Mouse (Mus musculus): ENCODE data around the gene Rpl10a.
"Not testable (repeated sequence)": the region's sequence is repeated elsewhere in the genome, so short reads cannot be mapped to it uniquely, and the experiment has no call there.

Gene Rpl10a

DNA sequence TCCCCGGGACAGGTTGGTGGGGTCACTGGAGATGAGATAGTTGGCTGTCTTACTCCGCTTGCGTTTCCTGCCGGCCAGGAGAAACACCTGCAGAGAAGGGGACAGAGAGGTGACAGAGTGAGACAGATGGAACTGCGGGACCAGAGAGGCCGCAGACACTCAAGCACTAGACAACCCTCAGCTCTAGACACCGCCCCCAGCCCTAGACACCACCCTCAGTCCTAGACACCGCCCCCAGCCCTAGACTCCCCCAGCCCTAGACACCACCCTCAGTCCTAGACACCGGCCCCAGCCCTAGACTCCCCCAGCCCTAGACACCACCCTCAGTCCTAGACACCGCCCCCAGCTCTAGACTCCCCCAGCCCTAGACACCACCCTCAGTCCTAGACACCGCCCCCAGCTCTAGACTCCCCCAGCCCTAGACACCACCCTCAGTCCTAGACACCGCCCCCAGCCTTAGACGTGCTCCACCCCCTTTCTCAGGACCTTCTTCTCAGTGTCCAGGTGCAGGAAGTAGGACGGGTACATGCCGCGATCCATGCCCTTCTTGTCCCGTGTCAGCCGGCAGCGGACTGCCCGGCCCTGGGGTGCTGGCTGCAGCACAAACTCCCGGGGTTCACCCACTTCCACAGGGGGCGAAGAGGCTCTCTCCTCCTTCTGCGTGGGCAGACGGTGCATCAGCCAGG is 30.4 kb downstream of the Rpl10a start:
- not testable (repeated sequence) for DNase-seq (ENCODE audit: extremely low read depth, low read depth)

DNA sequence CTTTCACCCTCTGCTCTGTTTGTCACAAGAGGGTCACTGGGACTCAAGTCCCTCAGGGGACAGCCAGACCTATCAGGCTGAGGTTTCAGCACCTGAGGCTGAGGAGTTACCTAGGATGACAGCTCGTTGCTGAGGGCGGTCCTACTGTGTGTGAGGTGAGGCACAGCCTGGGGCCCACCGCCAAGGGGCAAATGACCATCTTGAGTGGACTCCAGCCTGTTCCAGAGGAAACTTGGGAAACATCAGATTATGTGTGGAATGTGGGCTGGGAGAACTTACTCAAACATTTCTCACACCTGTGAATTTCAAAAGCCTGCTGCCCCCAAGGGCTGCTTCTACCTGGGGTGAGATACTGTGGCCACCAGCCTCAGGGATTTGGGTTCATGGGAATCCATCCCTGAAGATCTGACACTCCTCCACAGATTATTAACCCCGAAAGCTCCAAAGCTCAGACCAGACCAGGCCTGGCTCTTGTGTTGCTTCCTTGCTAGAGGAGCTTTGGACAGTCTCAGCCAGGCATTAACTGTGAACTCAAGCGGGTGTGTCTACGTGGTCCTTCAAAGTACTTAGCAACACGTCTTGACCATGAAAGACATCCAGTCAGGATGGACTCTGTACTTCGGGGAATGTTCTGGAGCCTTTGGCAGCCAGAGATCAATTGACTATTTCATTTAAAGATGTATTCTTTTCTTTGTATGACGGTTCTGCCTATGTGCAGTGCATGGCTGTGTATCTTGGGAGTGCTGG is 32.4 kb downstream of the Rpl10a start:
- no peak for DNase-seq (ENCODE audit: extremely low read depth, low read depth)

DNA sequence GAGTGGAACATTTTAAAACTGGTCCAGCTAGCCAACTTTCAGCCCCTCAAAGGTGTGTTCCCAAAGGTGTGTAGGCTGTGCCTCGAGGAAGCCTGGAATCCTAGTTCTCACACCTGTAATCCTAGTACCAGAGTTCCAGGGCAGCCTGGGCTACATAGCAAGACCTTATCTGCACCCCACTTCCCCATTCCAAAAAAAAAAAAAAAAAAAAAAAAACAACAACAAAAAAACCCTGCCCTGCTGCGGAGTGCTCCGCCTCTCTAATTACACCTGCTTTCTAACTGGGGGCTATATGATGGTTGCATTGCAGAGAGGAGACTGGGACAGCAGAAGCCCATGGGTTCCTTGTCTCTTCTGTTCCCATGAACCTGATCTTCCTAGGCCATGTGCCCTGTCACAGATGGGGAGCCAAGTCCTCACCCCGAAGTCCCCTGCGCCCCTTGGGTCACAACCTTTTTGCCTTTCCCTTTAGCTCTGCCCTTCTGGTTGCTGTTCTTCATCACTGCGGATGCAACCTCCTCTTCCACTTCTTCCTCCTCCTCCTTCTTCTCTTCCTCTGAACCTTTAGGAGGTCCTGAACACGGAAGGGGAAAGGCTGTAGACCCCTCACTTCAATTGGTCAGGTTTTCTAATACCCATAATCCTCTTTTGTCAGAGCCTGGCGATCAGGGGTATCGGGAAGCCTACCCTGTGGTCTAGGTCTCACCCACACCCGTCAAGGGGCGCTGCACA is 33.8 kb downstream of the Rpl10a start:
- DNase-seq (ENCODE audit: extremely low read depth, low read depth), result no peak

- no peak for DNase-seq (ENCODE audit: extremely low read depth, low read depth)
These were observed 34.5 kb downstream of the Rpl10a start for GRCm38 (mm10) chr17:28362653-28363292.

- DNase-seq (ENCODE audit: extremely low read depth, low read depth), result no peak
These were observed 35.2 kb downstream of the Rpl10a start for GRCm38 (mm10) chr17:28363507-28363906.

GRCm38 (mm10) chr17:28365122-28365521 is 36.9 kb downstream of the Rpl10a start, which contains the start of gene Tulp1:
Tulp1 (minus strand) TSS chr17:28365222.
- DNase-seq (ENCODE audit: extremely low read depth, low read depth), result no peak

- no peak for DNase-seq (ENCODE audit: extremely low read depth, low read depth)
These were observed 40.2 kb downstream of the Rpl10a start for GRCm38 (mm10) chr17:28368449-28368848.

GRCm38 (mm10) chr17:28369056-28369455 is 40.8 kb downstream of the Rpl10a start:
- DNase-seq (ENCODE audit: extremely low read depth, low read depth), result no peak

DNA sequence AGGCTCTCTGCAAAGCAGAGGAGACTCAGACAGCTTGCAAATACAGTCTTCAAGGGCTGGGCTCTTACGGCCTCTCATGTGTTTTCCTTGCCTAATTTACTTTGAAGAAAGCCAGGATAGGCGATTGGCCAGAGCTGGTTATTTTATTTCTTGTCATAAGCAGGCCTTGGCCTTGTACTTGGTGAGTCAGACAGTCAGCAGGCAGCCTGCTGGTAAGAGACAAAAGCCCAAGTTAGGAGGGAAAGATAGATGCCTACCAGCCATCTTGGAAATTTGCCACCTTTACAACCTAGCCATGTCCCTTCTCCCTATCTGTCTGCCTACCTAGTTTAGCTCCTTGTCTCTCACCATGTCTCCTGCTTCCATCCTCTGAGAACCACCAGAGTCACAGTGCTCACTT is 43.0 kb downstream of the Rpl10a start:
- no peak for DNase-seq (ENCODE audit: extremely low read depth, low read depth)

DNA sequence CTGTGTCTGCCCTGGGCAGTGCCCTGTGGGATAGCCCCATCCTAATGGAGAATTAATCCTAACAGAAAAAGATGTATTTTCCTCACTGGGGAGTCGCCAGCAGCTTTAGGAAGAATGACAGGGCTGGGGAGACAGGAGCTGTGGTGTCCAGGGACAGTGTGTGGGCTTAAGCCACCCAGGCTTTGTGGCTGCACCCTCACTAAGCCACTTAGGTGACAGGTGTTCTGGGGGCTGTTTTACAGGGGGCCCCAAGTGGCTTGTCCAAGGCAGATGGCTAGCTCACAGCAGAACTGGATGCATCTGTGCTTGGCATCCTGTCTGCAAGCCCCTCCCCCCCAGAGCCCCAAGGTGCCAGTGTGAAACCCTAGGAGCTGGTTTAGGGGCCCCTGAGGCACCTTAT is 43.7 kb downstream of the Rpl10a start:
- no peak for DNase-seq (ENCODE audit: extremely low read depth, low read depth)

- no peak for DNase-seq (ENCODE audit: extremely low read depth, low read depth)
These were observed 45.5 kb downstream of the Rpl10a start for GRCm38 (mm10) chr17:28373821-28374220.

GRCm38 (mm10) chr17:28374494-28374893 is 46.2 kb downstream of the Rpl10a start:
- DNase-seq (ENCODE audit: extremely low read depth, low read depth), result no peak

- peak; percentile 64 for DNase-seq (ENCODE audit: extremely low read depth, low read depth)
These were observed 47.4 kb downstream of the Rpl10a start for GRCm38 (mm10) chr17:28375592-28376061.

DNA sequence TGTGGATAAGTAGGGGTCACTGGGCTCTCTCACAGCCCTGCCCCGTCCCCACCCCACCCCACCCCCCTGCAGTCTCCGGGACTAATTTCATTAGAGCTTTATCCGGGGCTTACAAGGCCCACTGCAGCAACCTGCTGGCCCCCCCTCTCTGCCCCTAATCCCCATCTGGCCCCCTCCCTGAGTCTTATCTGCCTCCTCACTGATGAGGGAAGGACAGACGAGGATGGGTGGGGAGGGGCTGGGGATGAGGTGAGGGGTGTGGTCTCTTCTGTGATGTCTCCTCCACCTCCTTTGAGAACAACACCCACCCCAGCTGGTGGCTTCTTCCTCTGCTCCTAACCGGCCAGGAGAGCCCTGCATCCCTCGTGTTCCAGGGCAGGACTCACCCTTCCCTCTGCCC is 52.0 kb downstream of the Rpl10a start:
- no peak for DNase-seq (ENCODE audit: extremely low read depth, low read depth)

Measured in MEL-GATA-1-ER (cell line).